Mouse (Mus musculus): ENCODE data around the gene Gm42517.

Gm42517 gene

GRCm38 (mm10) chr5:108367871-108368332 lies at the start of gene Gm42517:
TSS of gene Gm42517 (minus strand) at chr5:108367922.
- in situ Hi-C loops (cut with MboI, MseI) = no loop called here

- in situ Hi-C loops (cut with MboI, MseI) = no loop called here
These were observed 47.0 kb upstream of the Gm42517 start for GRCm38 (mm10) chr5:108414711-108415110.

GRCm38 (mm10) chr5:108406977-108407376 lies 39.3 kb upstream of the Gm42517 start:
- in situ Hi-C loops (cut with MboI, MseI) = loop anchor here (10.0 kb wide), 1 partner anchor 642 kb away; no protein-coding TSS in a partner anchor

GRCm38 (mm10) chr5:108405460-108405859 lies 37.7 kb upstream of the Gm42517 start:
- in situ Hi-C loops (cut with MboI, MseI) = loop anchor here (10.0 kb wide), 1 partner anchor 641 kb away; no protein-coding TSS in a partner anchor

GRCm38 (mm10) chr5:108403453-108403852 lies 35.7 kb upstream of the Gm42517 start:
- in situ Hi-C loops (cut with MboI, MseI) = loop anchor here (10.0 kb wide), 1 partner anchor 639 kb away; no protein-coding TSS in a partner anchor

GRCm38 (mm10) chr5:108389744-108390143 lies 22.0 kb upstream of the Gm42517 start:
- in situ Hi-C loops (cut with MboI, MseI) = no loop called here

- in situ Hi-C loops (cut with MboI, MseI) = no loop called here
These were observed 20.5 kb upstream of the Gm42517 start, which contains the start of gene Pde6b for GRCm38 (mm10) chr5:108388201-108388600. TSS of gene Pde6b (plus strand) at chr5:108388391.

GRCm38 (mm10) chr5:108386449-108386848 lies 18.7 kb upstream of the Gm42517 start:
- in situ Hi-C loops (cut with MboI, MseI) = no loop called here

GRCm38 (mm10) chr5:108385632-108386031 lies 17.9 kb upstream of the Gm42517 start:
- in situ Hi-C loops (cut with MboI, MseI) = no loop called here

- in situ Hi-C loops (cut with MboI, MseI) = no loop called here
These were observed 10.6 kb upstream of the Gm42517 start for GRCm38 (mm10) chr5:108378346-108378745.

GRCm38 (mm10) chr5:108376059-108376458 lies 8.3 kb upstream of the Gm42517 start:
- in situ Hi-C loops (cut with MboI, MseI) = no loop called here

GRCm38 (mm10) chr5:108374079-108374478 lies 6.4 kb upstream of the Gm42517 start:
- in situ Hi-C loops (cut with MboI, MseI) = no loop called here

GRCm38 (mm10) chr5:108369964-108370363 lies 2.2 kb upstream of the Gm42517 start:
- in situ Hi-C loops (cut with MboI, MseI) = no loop called here

- in situ Hi-C loops (cut with MboI, MseI) = no loop called here
These were observed 1.3 kb upstream of the Gm42517 start for GRCm38 (mm10) chr5:108368851-108369621.

GRCm38 (mm10) chr5:108368446-108368845 lies 724 bp upstream of the Gm42517 start:
- in situ Hi-C loops (cut with MboI, MseI) = no loop called here

- in situ Hi-C loops (cut with MboI, MseI) = no loop called here
These were observed 509 bp downstream of the Gm42517 start for GRCm38 (mm10) chr5:108366984-108367841.

- in situ Hi-C loops (cut with MboI, MseI) = no loop called here
These were observed 1.3 kb downstream of the Gm42517 start for GRCm38 (mm10) chr5:108366328-108366983.

- in situ Hi-C loops (cut with MboI, MseI) = no loop called here
These were observed 5.4 kb downstream of the Gm42517 start for GRCm38 (mm10) chr5:108362330-108362729.

- in situ Hi-C loops (cut with MboI, MseI) = no loop called here
These were observed 7.5 kb downstream of the Gm42517 start for GRCm38 (mm10) chr5:108360211-108360610.

GRCm38 (mm10) chr5:108359491-108359890 lies 8.2 kb downstream of the Gm42517 start:
- in situ Hi-C loops (cut with MboI, MseI) = no loop called here

GRCm38 (mm10) chr5:108357862-108358261 lies 9.9 kb downstream of the Gm42517 start:
- in situ Hi-C loops (cut with MboI, MseI) = no loop called here

GRCm38 (mm10) chr5:108354056-108354455 lies 13.7 kb downstream of the Gm42517 start:
- in situ Hi-C loops (cut with MboI, MseI) = no loop called here
